Mouse (Mus musculus) naive thymus-derived CD4-positive, alpha-beta T cell, adult 2 months (primary cell): ENCODE results near the gene Hyal3.
A peak's percentile ranks its signal among the peaks of the same experiment; 100 is the strongest.

Experiments used
- DNase-seq: peaks from one replicate; pipeline ENCODE4 v3.0.0-alpha.2; 2011; ENCODE audit warnings: low read depth

The Hyal3 gene

GRCm38 (mm10) chr9:107594281-107595062 is 13.9 kb downstream of the Hyal3 start:
- DNase-seq, result no peak

GRCm38 (mm10) chr9:107596619-107597569 is 16.3 kb downstream of the Hyal3 start:
- DNase-seq, result no peak

GRCm38 (mm10) chr9:107598385-107598784 is 17.8 kb downstream of the Hyal3 start:
- DNase-seq, result no peak

- no peak for DNase-seq
Observed at GRCm38 (mm10) chr9:107599433-107599832, 18.8 kb downstream of the Hyal3 start.

- DNase-seq, result no peak
Observed at GRCm38 (mm10) chr9:107599842-107600241, 19.2 kb downstream of the Hyal3 start.

- DNase-seq, result peak; percentile 45
Observed at GRCm38 (mm10) chr9:107600745-107601144, 20.1 kb downstream of the Hyal3 start.

GRCm38 (mm10) chr9:107601275-107601674 is 20.7 kb downstream of the Hyal3 start:
- DNase-seq, result no peak

- DNase-seq, result peak; percentile 94
Observed at GRCm38 (mm10) chr9:107602068-107602648, 21.5 kb downstream of the Hyal3 start.

GRCm38 (mm10) chr9:107603251-107603650 is 22.6 kb downstream of the Hyal3 start:
- DNase-seq, result no peak

- DNase-seq, result no peak
Observed at GRCm38 (mm10) chr9:107605041-107605661, 24.5 kb downstream of the Hyal3 start.

- no peak for DNase-seq
Observed at GRCm38 (mm10) chr9:107606591-107606990, 26.0 kb downstream of the Hyal3 start.

- no peak for DNase-seq
Observed at GRCm38 (mm10) chr9:107607036-107607435, 26.4 kb downstream of the Hyal3 start.

GRCm38 (mm10) chr9:107607653-107608245 is 27.1 kb downstream of the Hyal3 start:
- DNase-seq, result no peak

- no peak for DNase-seq
Observed at GRCm38 (mm10) chr9:107608741-107609432, 28.3 kb downstream of the Hyal3 start, which contains the start of gene Sema3b. TSS of gene Sema3b (minus strand) at chr9:107609229.

GRCm38 (mm10) chr9:107609433-107609830 is 28.8 kb downstream of the Hyal3 start:
- no peak for DNase-seq

- no peak for DNase-seq
Observed at GRCm38 (mm10) chr9:107611456-107612190, 31.0 kb downstream of the Hyal3 start.

- peak; percentile 97 for DNase-seq
Observed at GRCm38 (mm10) chr9:107612191-107612944, 31.8 kb downstream of the Hyal3 start.

- DNase-seq, result no peak
Observed at GRCm38 (mm10) chr9:107612945-107613569, 32.4 kb downstream of the Hyal3 start.

- DNase-seq, result no peak
Observed at GRCm38 (mm10) chr9:107615035-107615434, 34.4 kb downstream of the Hyal3 start.
